Mouse (Mus musculus) embryonic stem cell, embryonic (primary cell): ENCODE results near the gene Gm13698.
"Not testable (repeated sequence)": the region's sequence is repeated elsewhere in the genome, so short reads cannot be mapped to it uniquely, and the experiment has no call there.

Experiments
- CTCF ChIA-PET, 4 experiments: fragments of 300-600 bp in 2 of 4; fragments of 350-600 bp in 2 of 4; sonication (Branson Sonifier 250); formaldehyde crosslinking; loops; one replicate each; lab custom pipeline; 2022; ENCODE audit warnings: inconsistent platforms in 2 of 4; lab: Charles Lee
- POLR2A ChIA-PET, 4 experiments: fragments of 300-600 bp in 2 of 4; fragments of 350-600 bp in 2 of 4; sonication (Branson Sonifier 250); formaldehyde crosslinking; loops; one replicate each; lab custom pipeline; 2022; ENCODE audit warnings: antibody characterized with exemption in 4 of 4, inconsistent platforms in 1 of 4; lab: Charles Lee

Gene Gm13698

GRCm38 (mm10) chr2:83955393-83955792 lies at the start of gene Gm13698:
Gm13698 (plus strand) TSS chr2:83955693.
- POLR2A ChIA-PET, CTCF ChIA-PET: not testable (repeated sequence)

GRCm38 (mm10) chr2:83929478-83930088 lies 25.9 kb upstream of the Gm13698 start:
- ChIA-PET POLR2A (interaction anchor here in 1 of 4 experiments (0.6 kb wide), 1 partner anchor 172 kb away, joined by 3 read pairs; no protein-coding TSS in a partner anchor), CTCF (no interaction called here)

GRCm38 (mm10) chr2:83940931-83941361 lies 14.5 kb upstream of the Gm13698 start, which contains the start of gene Zswim2:
Zswim2 (minus strand) TSS chr2:83941228.
- CTCF ChIA-PET: no interaction called here

GRCm38 (mm10) chr2:83941378-83941777 lies 14.1 kb upstream of the Gm13698 start:
- POLR2A ChIA-PET: interaction anchor here in 1 of 4 experiments (1.4 kb wide), 1 partner anchor 297 kb away, joined by 3 read pairs; the partner anchor contains the start of gene Zc3h15
- CTCF ChIA-PET: interaction anchor here in 1 of 4 experiments (0.7 kb wide), 1 partner anchor 456 kb away, joined by 8 read pairs; no protein-coding TSS in a partner anchor

More at GRCm38 (mm10) chr2:83940931-83941361, 14.5 kb upstream of the Gm13698 start, which contains the start of gene Zswim2:
- POLR2A ChIA-PET: interaction anchor here in 1 of 4 experiments (1.4 kb wide), 1 partner anchor 297 kb away, joined by 3 read pairs; the partner anchor contains the start of gene Zc3h15

- ChIA-PET POLR2A (interaction anchor here in 1 of 4 experiments (1.4 kb wide), 1 partner anchor 298 kb away, joined by 3 read pairs; the partner anchor contains the start of gene Zc3h15), CTCF (interaction anchor here in 1 of 4 experiments (0.7 kb wide), 1 partner anchor 456 kb away, joined by 8 read pairs; no protein-coding TSS in a partner anchor)
Observed at GRCm38 (mm10) chr2:83941792-83942191, 13.7 kb upstream of the Gm13698 start.

GRCm38 (mm10) chr2:83961203-83961602 lies 5.7 kb downstream of the Gm13698 start, which contains the start of gene Gm13693:
Gm13693 (plus strand) TSS chr2:83961503.
- POLR2A ChIA-PET, CTCF ChIA-PET: not testable (repeated sequence)

- POLR2A ChIA-PET, CTCF ChIA-PET: not testable (repeated sequence)
Observed at GRCm38 (mm10) chr2:83967013-83967412, 11.5 kb downstream of the Gm13698 start, which contains the start of gene Gm13695. Gm13695 (plus strand) TSS chr2:83967313.

- POLR2A ChIA-PET, CTCF ChIA-PET: not testable (repeated sequence)
Observed at GRCm38 (mm10) chr2:83972823-83973222, 17.3 kb downstream of the Gm13698 start, which contains the start of gene Gm13696. Gm13696 (plus strand) TSS chr2:83973123.

GRCm38 (mm10) chr2:83978633-83979032 lies 23.1 kb downstream of the Gm13698 start, which contains the start of gene Gm13694:
Gm13694 (plus strand) TSS chr2:83978933.
- POLR2A ChIA-PET, CTCF ChIA-PET: not testable (repeated sequence)

GRCm38 (mm10) chr2:83984443-83984842 lies 28.9 kb downstream of the Gm13698 start, which contains the start of gene Gm13697:
Gm13697 (plus strand) TSS chr2:83984743.
- POLR2A ChIA-PET, CTCF ChIA-PET: not testable (repeated sequence)

GRCm38 (mm10) chr2:83990253-83990652 lies 34.8 kb downstream of the Gm13698 start, which contains the start of gene Gm13691:
Gm13691 (plus strand) TSS chr2:83990553.
- POLR2A ChIA-PET, CTCF ChIA-PET: not testable (repeated sequence)

GRCm38 (mm10) chr2:83993639-83994255 lies 38.3 kb downstream of the Gm13698 start:
- POLR2A ChIA-PET: not testable (repeated sequence)
- CTCF ChIA-PET: interaction anchor here in 1 of 4 experiments (0.6 kb wide), 1 partner anchor 829 kb away, joined by 7 read pairs; no protein-coding TSS in a partner anchor

- ChIA-PET POLR2A (interaction anchor here in 1 of 4 experiments (0.6 kb wide), 1 partner anchor 634 kb away, joined by 7 read pairs; no protein-coding TSS in a partner anchor), CTCF (interaction anchor here in 2 of 4 experiments (0.6 kb wide), 2 partner anchors 324 to 829 kb away, joined by 3 to 7 read pairs; no protein-coding TSS in a partner anchor)
Observed at GRCm38 (mm10) chr2:83994526-83994925, 39.0 kb downstream of the Gm13698 start.
